Mouse (Mus musculus): Measurements from ENCODE around the gene Fancm.
"Not testable (repeated sequence)": the region's sequence is repeated elsewhere in the genome, so short reads cannot be mapped to it uniquely, and the experiment has no call there.

DNA sequence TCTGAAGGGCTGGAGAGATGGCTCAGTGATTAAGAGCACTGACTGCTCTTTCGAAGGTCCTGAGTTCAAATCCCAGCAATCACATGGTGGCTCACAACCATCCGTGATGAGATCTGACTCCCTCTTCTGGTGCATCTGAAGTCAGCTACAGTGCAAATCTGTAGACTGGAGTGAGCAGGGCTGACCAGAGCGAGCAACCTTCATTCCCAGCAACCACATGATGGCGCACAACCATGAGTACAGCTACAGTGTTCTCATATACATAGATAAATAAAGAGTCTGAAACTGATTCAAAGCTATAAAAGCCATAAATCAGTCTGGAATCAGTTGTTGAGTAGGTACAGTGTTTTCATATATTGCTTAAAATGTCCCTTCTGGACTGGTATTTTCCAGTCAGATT lies 60.7 kb downstream of the Fancm start:
- TF ChIP-seq POLR2A (IDR thresholded peaks at IDR 0.05; ENCODE audit: insufficient read depth, low read depth, low read length); EP300 (IDR thresholded peaks at IDR 0.05; ENCODE audit: insufficient read depth, low read depth, low read length); CTCF (IDR thresholded peaks at IDR 0.05): not testable (repeated sequence)
